16 mouse cellular contexts compared by ENCODE assay signal in genomic region chr8:120755306-120756297, GRCm38 (mm10). TPM values are rescaled to one million over a fixed set of nuclear protein-coding genes. Genes with fewer than 3 reads are reported as not detected.
DNase-seq lines count a peak whose midpoint lies in the region; ATAC-seq and TF ChIP-seq lines count a peak whose summit lies in the region.
"Had no signal": no experiment of that assay in that cellular context is flagged by ENCODE, and none has a peak within 500 bp of the region (broad histone marks: within the 10 kb centered on the region; RNA-seq: fewer than 3 reads in every experiment).

No protein-coding gene starts in this region.

- no peak for TF ChIP-seq CTCF in spleen, adult 2 months (IDR thresholded peaks at IDR 0.05; ENCODE audit: extremely low read depth, insufficient read depth, insufficient read length, insufficient replicate concordance)

- H3K27ac ChIP-seq in spleen, adult 2 months (ENCODE audit: insufficient read depth, low read length), result peak overlapping the region; percentile 55
- H3K27ac ChIP-seq in embryonic facial prominence, embryonic 13.5 days, result 0 out of 2 replicates have a peak overlapping the region, but pooled peaks have one; percentile 28
- H3K27ac ChIP-seq: midbrain, embryonic 13.5 days; neural tube, embryonic 12.5 days had no signal

- TF ChIP-seq POLR2A in spleen, adult 2 months (IDR thresholded peaks at IDR 0.05; ENCODE audit: low read depth, low read length), result no peak

- H3K9me3 ChIP-seq in embryonic facial prominence, embryonic 13.5 days, result no peaks in the 10 kb centered on the region
- H3K9me3 ChIP-seq: midbrain, embryonic 13.5 days; neural tube, embryonic 12.5 days had no signal

- no peak for DNase-seq in spleen, adult 2 months (ENCODE audit: low read depth in 1 of 2, low spot score in 2 of 2)
- no peak for DNase-seq in spleen, postnatal 4 days (ENCODE audit: low spot score in 2 of 2)
- DNase-seq in kidney, postnatal 14 days, result peak; percentile 77
- no peak for DNase-seq in left cerebral cortex, adult 18-20 months (ENCODE audit: low spot score in 2 of 2)
- no peak for DNase-seq in spleen, adult 12 weeks (ENCODE audit: low spot score)
- DNase-seq in layer of hippocampus, adult 11-12 months (ENCODE audit: low spot score), result no peak
- DNase-seq: adrenal gland, adult 8-10 months; cerebellum, postnatal 14 days; lung, postnatal 14 days; thymus, postnatal 4 days had no signal

- 78% methylated on average over 19 of the region's 19 CpGs for WGBS in spleen, adult 2 months
- WGBS in embryonic facial prominence, embryonic 13.5 days, result 55% methylated on average over 19 of the region's 19 CpGs

- no peak for ATAC-seq in embryonic facial prominence, embryonic 13.5 days (ENCODE audit: insufficient number of reproducible peaks, insufficient read depth, low FRiP score, low TSS enrichment, low read depth)
- ATAC-seq: inflammation-experienced regulatory T-cells, adult 6 months; midbrain, embryonic 13.5 days had no signal

- H3K4me2 ChIP-seq in embryonic facial prominence, embryonic 13.5 days, result no peak overlapping the region
- H3K4me2 ChIP-seq: liver, embryonic 11.5 days; midbrain, embryonic 13.5 days; neural tube, embryonic 12.5 days had no signal

- no peaks in the 10 kb centered on the region for H3K27me3 ChIP-seq in spleen, adult 2 months (ENCODE audit: control insufficient read depth, insufficient read depth, low read length)
- no peaks in the 10 kb centered on the region for H3K27me3 ChIP-seq in embryonic facial prominence, embryonic 13.5 days
- H3K27me3 ChIP-seq: CH12.LX; midbrain, embryonic 13.5 days had no signal

- H3K9ac ChIP-seq in embryonic facial prominence, embryonic 13.5 days, result no peak overlapping the region
- H3K9ac ChIP-seq: midbrain, embryonic 13.5 days; neural tube, embryonic 12.5 days had no signal

- no peak overlapping the region for H3K4me3 ChIP-seq in spleen, adult 2 months (ENCODE audit: extremely low read depth, insufficient read depth, insufficient read length)
- H3K4me3 ChIP-seq in embryonic facial prominence, embryonic 13.5 days, result no peak overlapping the region
- H3K4me3 ChIP-seq: midbrain, embryonic 13.5 days; neural tube, embryonic 12.5 days had no signal

- H3K4me1 ChIP-seq in spleen, adult 2 months (ENCODE audit: control insufficient read depth, insufficient read depth, insufficient read length), result peaks cover 74% of the 10 kb centered on the region
- H3K4me1 ChIP-seq in embryonic facial prominence, embryonic 13.5 days, result peaks cover 24% of the 10 kb centered on the region

- peaks cover 52% of the 10 kb centered on the region for H3K36me3 ChIP-seq in spleen, adult 2 months (ENCODE audit: control insufficient read depth, insufficient read depth, low read length)
- no peaks in the 10 kb centered on the region for H3K36me3 ChIP-seq in embryonic facial prominence, embryonic 13.5 days
- H3K36me3 ChIP-seq: midbrain, embryonic 13.5 days; neural tube, embryonic 12.5 days had no signal

RNA-seq across cellular contexts. Expression of gene Irf8, which starts 19.4 kb away (rescaled TPM):
- polyA plus RNA-seq in spleen, adult 2 months (2012; rRNA removed), result 255 and 267 TPM in 2 replicates
- polyA plus RNA-seq in embryonic facial prominence, embryonic 13.5 days (2015; fragmentation: Nextera tagmentation; extraction: Ambion mirVana), result 3.9 and 4.6 TPM in 2 replicates
- total RNA-seq in left cerebral cortex, adult 18-20 months (2021), result 1 to 10 TPM; 4.1 to 4.8 TPM

Comparison
In these comparisons a context has a peak if more than half of its experiments do, and no peak if none do; other contexts are left out.
1. RNA of gene Irf8, which starts 19.4 kb away (polyA plus RNA-seq): 255 to 267 TPM in spleen, adult 2 months; 3.9 to 4.6 TPM in embryonic facial prominence, embryonic 13.5 days; every median in the first group is over 10 times any median in the second.